Mouse (Mus musculus) liver, embryonic 13.5 days (tissue): ENCODE measurements around the gene Il34. TPM values are rescaled to one million over a fixed set of nuclear protein-coding genes. Genes with fewer than 3 reads are reported as not detected.

Source experiments
- ATAC-seq: fragments of 200-750 bp; cut with Nextera tagmentation; 2 replicates; pipeline ENCODE4 v1.8.0; 2017; ENCODE audit warnings: low read depth, mild to moderate bottlenecking, moderate number of reproducible peaks, moderate library complexity
- DNase-seq: peaks from one replicate; pipeline ENCODE4 v3.0.0; 2022
- H3K27ac ChIP-seq: fragments of 300-500 bp; sonication (generic); 2 replicates; pipeline ENCODE4 v1.5.1; 2015; ENCODE audit warnings: moderate library complexity, mild to moderate bottlenecking, inconsistent platforms
- H3K27me3 ChIP-seq: fragments of 300-500 bp; sonication (generic); 2 replicates; pipeline ENCODE4 v1.6.1; 2015; ENCODE audit warnings: mild to moderate bottlenecking, inconsistent platforms
- H3K36me3 ChIP-seq: fragments of 300-500 bp; sonication (generic); 2 replicates; pipeline ENCODE4 v1.6.1; 2015; ENCODE audit warnings: mild to moderate bottlenecking, inconsistent platforms
- H3K4me1 ChIP-seq: fragments of 300-500 bp; sonication (generic); replicated peaks from 2 replicates; pipeline ENCODE4 v1.6.1; 2015; ENCODE audit warnings: inconsistent platforms
- H3K4me2 ChIP-seq: fragments of 300-500 bp; sonication (generic); 2 replicates; pipeline ENCODE4 v1.6.1; 2015; ENCODE audit warnings: inconsistent platforms, mild to moderate bottlenecking, moderate library complexity
- H3K4me3 ChIP-seq: fragments of 300-500 bp; sonication (generic); replicated peaks from 2 replicates; pipeline ENCODE4 v1.5.1; 2015; ENCODE audit warnings: mild to moderate bottlenecking, inconsistent platforms
- H3K9ac ChIP-seq: fragments of 300-500 bp; sonication (generic); 2 replicates; pipeline ENCODE4 v1.6.1; 2015; ENCODE audit warnings: mild to moderate bottlenecking, inconsistent platforms
- H3K9me3 ChIP-seq: fragments of 300-500 bp; sonication (generic); replicated peaks from 2 replicates; pipeline ENCODE4 v1.6.1; 2016; ENCODE audit warnings: inconsistent platforms
- WGBS: fragments of 180-500 bp; shearing (Covaris S2); methylation state at CpG from one replicate; pipeline ENCODE4 v1.1.7; 2015; ENCODE audit not compliant: insufficient replicate concordance; 5-methylcytosine and 5-hydroxymethylcytosine counted together
- polyA plus RNA-seq: library from polyadenylated mRNA; unstranded; fragments of >200 nt; fragmentation: Nextera tagmentation; extraction: Ambion mirVana; gene quantifications from 2 replicates; pipeline ENCODE4 v1.2.1, GENCODE M21; 2015

The Il34 gene
- polyA plus RNA-seq, 1 experiment from 2014 or later, result 0.06 TPM

- peaks cover 60% of the 10 kb centered on the region for H3K36me3 ChIP-seq
- no peak overlapping the region for H3K4me3 ChIP-seq
- H3K9me3 ChIP-seq, result no peaks in the 10 kb centered on the region
- DNase-seq (no peak), ATAC-seq (no peak)
- WGBS, result 44% methylated on average over 2 of the region's 2 CpGs
- no peak overlapping the region for H3K4me2 ChIP-seq
- H3K9ac ChIP-seq, result no peak overlapping the region
- no peaks in the 10 kb centered on the region for H3K27me3 ChIP-seq
- no peak overlapping the region for H3K27ac ChIP-seq
- H3K4me1 ChIP-seq, result peaks cover 4% of the 10 kb centered on the region; the same call in 1 of the 2 replicates
Measured at GRCm38 (mm10) chr8:110809831-110810230, 4.1 kb upstream of the Il34 start.

DNA sequence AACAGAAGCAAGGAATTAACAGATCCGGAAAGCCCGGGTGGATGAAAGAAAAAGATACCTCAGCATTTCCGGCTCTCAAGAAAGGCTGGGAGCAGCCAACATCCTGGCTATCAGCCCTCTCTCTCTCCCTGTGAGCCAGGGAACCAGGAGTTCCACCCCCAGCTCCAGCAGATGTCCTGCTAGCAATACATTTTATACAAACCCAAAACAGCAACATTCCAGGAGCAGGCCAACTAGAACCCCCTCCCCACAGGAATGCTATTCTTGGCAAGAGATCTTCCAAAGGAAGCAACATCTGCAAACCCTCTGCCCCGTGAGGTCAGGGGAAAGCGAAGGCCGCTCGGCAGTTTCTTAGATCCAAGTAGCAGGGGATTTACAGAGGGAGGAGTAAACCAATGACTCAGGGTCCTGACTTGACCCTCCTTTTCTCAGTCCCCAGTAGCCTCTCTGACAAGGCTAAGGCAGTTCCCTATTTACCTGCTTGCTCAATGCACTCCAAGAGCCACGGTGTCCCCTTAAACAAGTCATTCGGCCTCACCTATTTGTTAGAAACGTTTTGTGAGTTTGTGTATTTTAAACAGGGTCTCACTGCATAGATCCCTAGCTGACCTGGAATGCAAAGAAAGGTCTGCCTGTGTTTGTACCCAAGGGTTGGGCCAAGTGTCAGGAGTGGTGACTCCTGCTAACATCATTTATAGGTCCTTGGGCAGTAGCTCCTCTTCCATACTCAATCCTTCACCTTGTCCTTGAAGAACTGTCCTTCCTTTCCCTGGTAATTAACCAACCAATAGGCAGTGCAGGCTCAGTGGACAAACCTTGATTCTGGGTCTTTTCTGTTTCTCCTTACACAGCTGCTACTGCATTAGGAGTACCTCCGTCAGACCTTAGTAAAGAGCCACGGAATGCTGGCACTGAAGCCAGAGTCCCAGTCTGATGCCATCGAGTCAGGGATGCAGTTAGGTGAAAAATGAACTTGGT lies 3.1 kb upstream of the Il34 start:
- no peak for ATAC-seq

DNA sequence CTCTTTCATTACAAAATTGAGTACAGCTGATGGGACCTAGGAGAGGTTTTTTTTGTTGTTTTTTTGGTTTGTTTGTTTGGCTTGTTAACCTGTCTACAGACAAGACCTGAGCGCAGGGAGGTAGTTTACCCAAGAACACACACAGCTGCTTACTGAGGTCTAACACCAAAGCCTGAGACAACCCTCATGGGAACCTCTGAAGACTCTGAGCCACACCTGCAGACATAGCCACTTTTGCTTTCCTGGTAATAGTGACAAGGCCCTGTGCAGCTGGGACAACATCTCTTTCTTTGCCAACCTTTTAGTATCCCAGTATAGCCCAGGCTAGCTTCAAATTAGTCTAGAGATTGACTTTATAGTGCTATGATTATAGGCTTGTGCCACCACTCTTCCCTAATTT lies 422 bp upstream of the Il34 start:
- Histone ChIP-seq H3K4me2 (no peak overlapping the region), H3K9me3 (no peaks in the 10 kb centered on the region), H3K9ac (no peak overlapping the region), H3K4me1 (peaks cover 4% of the 10 kb centered on the region; the same call in 1 of the 2 replicates), H3K27ac (no peak overlapping the region), H3K4me3 (no peak overlapping the region), H3K27me3 (no peaks in the 10 kb centered on the region), H3K36me3 (peaks cover 23% of the 10 kb centered on the region)
- ATAC-seq, result no peak
- 67% methylated on average over 1 of the region's 1 CpGs for WGBS
- DNase-seq, result no peak

More for the DNA sequence above, 3.1 kb upstream of the Il34 start:
- no peak overlapping the region for H3K9ac ChIP-seq
- no peak overlapping the region for H3K4me2 ChIP-seq
- no peak overlapping the region for H3K4me3 ChIP-seq
- H3K36me3 ChIP-seq, result peaks cover 49% of the 10 kb centered on the region
- no peak for DNase-seq
- peaks cover 4% of the 10 kb centered on the region; the same call in 1 of the 2 replicates for H3K4me1 ChIP-seq
- 71% methylated on average over 13 of the region's 13 CpGs for WGBS
- H3K9me3 ChIP-seq, result no peaks in the 10 kb centered on the region
- H3K27ac ChIP-seq, result peak overlapping the region; percentile 9; the same call in 1 of the 2 replicates
- H3K27me3 ChIP-seq, result no peaks in the 10 kb centered on the region

DNA sequence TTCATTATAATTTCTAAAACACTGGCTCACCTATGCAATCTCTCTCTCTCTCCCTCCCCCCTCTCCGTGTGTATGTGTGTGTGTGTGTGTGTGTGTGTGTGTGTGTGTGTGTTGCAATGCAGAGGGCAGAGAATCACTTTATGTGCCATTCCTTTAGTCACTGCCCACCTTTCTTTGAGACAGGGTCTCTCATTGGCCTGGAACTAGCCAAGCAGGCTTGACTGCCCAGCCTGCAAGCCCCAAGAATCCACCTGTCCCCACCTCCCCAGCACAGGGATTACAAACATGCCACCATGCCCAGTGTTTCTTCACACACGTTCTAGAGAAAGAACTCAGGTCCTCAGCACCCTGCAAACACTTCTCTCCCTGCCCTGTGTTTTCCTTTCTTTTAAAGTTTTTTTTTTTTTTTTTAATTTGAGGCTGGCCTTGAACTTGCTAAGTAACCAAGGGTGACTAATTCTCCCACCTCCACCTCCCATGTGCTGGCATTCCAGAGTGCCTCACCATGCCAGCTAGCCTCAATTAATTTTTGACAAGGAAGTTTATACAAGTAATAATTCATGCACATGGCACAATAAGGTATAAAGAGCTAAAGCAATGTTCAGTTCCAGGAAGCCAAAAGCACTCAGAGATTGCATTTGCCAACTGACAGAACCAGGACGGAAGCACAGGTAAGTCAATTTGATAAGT lies 754 bp downstream of the Il34 start:
- H3K9me3 ChIP-seq, result no peaks in the 10 kb centered on the region
- H3K36me3 ChIP-seq, result peaks cover 11% of the 10 kb centered on the region
- DNase-seq (no peak), ATAC-seq (no peak)
- H3K27me3 ChIP-seq, result no peaks in the 10 kb centered on the region
- no peak overlapping the region for H3K4me3 ChIP-seq
- H3K4me2 ChIP-seq, result no peak overlapping the region
- no peak overlapping the region for H3K9ac ChIP-seq
- H3K4me1 ChIP-seq, result peaks cover 4% of the 10 kb centered on the region; the same call in 1 of the 2 replicates
- WGBS, result 37% methylated on average over 2 of the region's 3 CpGs
- no peak overlapping the region for H3K27ac ChIP-seq

DNA sequence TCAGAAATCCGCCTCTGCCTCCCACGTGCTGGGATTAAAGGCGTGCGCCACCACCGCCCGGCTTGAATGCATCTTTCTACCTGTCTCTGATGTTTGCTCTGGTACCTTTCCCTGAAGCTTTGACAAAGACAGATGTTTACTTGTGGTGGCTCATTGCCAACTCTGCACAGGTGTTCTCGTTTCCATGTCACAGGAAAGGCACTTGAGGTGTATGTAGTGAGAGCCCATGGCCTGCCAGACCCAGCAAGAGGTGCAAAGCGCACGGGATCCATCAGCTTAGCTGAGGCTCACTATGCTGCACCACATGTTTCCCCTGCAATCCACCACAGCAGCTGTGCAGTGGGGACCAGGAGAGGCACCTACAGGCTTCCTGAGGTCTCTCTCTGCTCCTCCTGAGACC lies 1.9 kb downstream of the Il34 start:
- peaks cover 4% of the 10 kb centered on the region; the same call in 1 of the 2 replicates for H3K4me1 ChIP-seq
- H3K27me3 ChIP-seq, result no peaks in the 10 kb centered on the region
- H3K4me2 ChIP-seq, result no peak overlapping the region
- ATAC-seq, result no peak
- H3K9me3 ChIP-seq, result no peaks in the 10 kb centered on the region
- no peak overlapping the region for H3K27ac ChIP-seq
- no peak overlapping the region for H3K4me3 ChIP-seq
- 79% methylated on average over 9 of the region's 9 CpGs for WGBS
- H3K9ac ChIP-seq, result no peak overlapping the region
- no peak for DNase-seq
- no peaks in the 10 kb centered on the region for H3K36me3 ChIP-seq

- Histone ChIP-seq H3K4me1 (no peaks in the 10 kb centered on the region), H3K27me3 (no peaks in the 10 kb centered on the region), H3K9ac (no peak overlapping the region), H3K27ac (no peak overlapping the region), H3K4me2 (no peak overlapping the region), H3K9me3 (no peaks in the 10 kb centered on the region), H3K4me3 (no peak overlapping the region), H3K36me3 (no peaks in the 10 kb centered on the region)
- ATAC-seq (no peak), DNase-seq (no peak)
- 70% methylated on average over 5 of the region's 5 CpGs for WGBS
Measured at GRCm38 (mm10) chr8:110802988-110803387, 2.7 kb downstream of the Il34 start.

- Histone ChIP-seq H3K4me1 (no peaks in the 10 kb centered on the region), H3K27me3 (0 out of 2 replicates have a peak, but pooled peaks cover 3% of the 10 kb centered on the region), H3K4me2 (no peak overlapping the region), H3K9me3 (0 out of 2 replicates have a peak, but pooled peaks cover 3% of the 10 kb centered on the region), H3K4me3 (no peak overlapping the region), H3K9ac (no peak overlapping the region), H3K27ac (no peak overlapping the region), H3K36me3 (no peaks in the 10 kb centered on the region)
- DNase-seq (no peak), ATAC-seq (no peak)
- WGBS, result 81% methylated on average over 8 of the region's 8 CpGs
Measured at GRCm38 (mm10) chr8:110797086-110797485, 8.6 kb downstream of the Il34 start.

GRCm38 (mm10) chr8:110794363-110794965 lies 11.3 kb downstream of the Il34 start:
- Histone ChIP-seq H3K27ac (no peak overlapping the region), H3K9me3 (0 out of 2 replicates have a peak, but pooled peaks cover 3% of the 10 kb centered on the region), H3K4me2 (no peak overlapping the region), H3K4me3 (no peak overlapping the region), H3K4me1 (no peaks in the 10 kb centered on the region), H3K36me3 (no peaks in the 10 kb centered on the region), H3K27me3 (peaks cover 7% of the 10 kb centered on the region; the same call in 1 of the 2 replicates), H3K9ac (no peak overlapping the region)
- ATAC-seq (no peak), DNase-seq (no peak)
- 66% methylated on average over 7 of the region's 7 CpGs for WGBS

GRCm38 (mm10) chr8:110793936-110794335 lies 11.8 kb downstream of the Il34 start:
- 81% methylated on average over 9 of the region's 9 CpGs for WGBS
- H3K4me1 ChIP-seq, result no peaks in the 10 kb centered on the region
- DNase-seq (no peak), ATAC-seq (no peak)
- H3K27me3 ChIP-seq, result peaks cover 7% of the 10 kb centered on the region; the same call in 1 of the 2 replicates
- H3K9ac ChIP-seq, result no peak overlapping the region
- H3K4me2 ChIP-seq, result no peak overlapping the region
- no peak overlapping the region for H3K27ac ChIP-seq
- H3K36me3 ChIP-seq, result no peaks in the 10 kb centered on the region
- H3K4me3 ChIP-seq, result no peak overlapping the region
- H3K9me3 ChIP-seq, result 0 out of 2 replicates have a peak, but pooled peaks cover 3% of the 10 kb centered on the region

DNA sequence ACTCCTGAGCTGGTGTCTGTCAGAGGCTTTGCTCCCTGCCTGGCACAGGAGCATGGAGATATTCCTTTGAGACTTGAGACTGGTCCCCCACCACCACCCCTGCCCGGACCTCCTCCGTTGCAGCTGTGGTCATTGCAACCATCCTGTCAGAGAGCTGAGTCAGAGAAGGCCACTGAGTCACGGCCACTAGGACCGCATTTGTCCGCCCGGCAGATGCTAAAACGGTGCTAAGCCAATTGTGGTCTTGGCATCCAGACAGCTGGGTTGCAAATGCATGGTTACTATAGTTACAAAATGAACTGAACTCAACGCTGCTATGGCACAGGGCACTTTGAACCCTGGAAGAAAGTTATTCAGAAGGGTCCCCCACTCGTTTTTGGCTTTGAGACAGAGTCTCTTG lies 12.2 kb downstream of the Il34 start:
- Histone ChIP-seq H3K4me2 (no peak overlapping the region), H3K4me1 (no peaks in the 10 kb centered on the region), H3K4me3 (no peak overlapping the region), H3K36me3 (no peaks in the 10 kb centered on the region), H3K27ac (no peak overlapping the region), H3K9me3 (0 out of 2 replicates have a peak, but pooled peaks cover 3% of the 10 kb centered on the region), H3K27me3 (peaks cover 7% of the 10 kb centered on the region; the same call in 1 of the 2 replicates), H3K9ac (no peak overlapping the region)
- ATAC-seq (no peak), DNase-seq (no peak)
- 62% methylated on average over 9 of the region's 9 CpGs for WGBS
